Mouse (Mus musculus) midbrain, embryonic 15.5 days (tissue): ENCODE measurements around the gene Efcab14. TPM values are rescaled to one million over a fixed set of nuclear protein-coding genes. Genes with fewer than 3 reads are reported as not detected.

ENCODE experiments used
- ATAC-seq: fragments of 200-750 bp; cut with Nextera tagmentation; replicated peaks from 2 replicates; pipeline ENCODE4 v1.8.0; 2017; ENCODE audit warnings: moderate TSS enrichment
- H3K27ac ChIP-seq: fragments of 300-500 bp; sonication (generic); 2 replicates; pipeline ENCODE4 v1.5.1; 2015; ENCODE audit warnings: mild to moderate bottlenecking, inconsistent platforms
- H3K27me3 ChIP-seq: fragments of 300-500 bp; sonication (generic); replicated peaks from 2 replicates; pipeline ENCODE4 v1.6.1; 2015; ENCODE audit warnings: inconsistent platforms
- H3K36me3 ChIP-seq: fragments of 300-500 bp; sonication (generic); replicated peaks from 2 replicates; pipeline ENCODE4 v1.6.1; 2015; ENCODE audit warnings: inconsistent platforms
- H3K4me1 ChIP-seq: fragments of 300-500 bp; sonication (generic); 2 replicates; pipeline ENCODE4 v1.6.1; 2015; ENCODE audit warnings: inconsistent platforms
- H3K4me2 ChIP-seq: fragments of 300-500 bp; sonication (generic); 2 replicates; pipeline ENCODE4 v1.6.1; 2015; ENCODE audit warnings: inconsistent platforms, mild to moderate bottlenecking, moderate library complexity
- H3K4me3 ChIP-seq: fragments of 300-500 bp; sonication (generic); 2 replicates; pipeline ENCODE4 v1.5.1; 2015; ENCODE audit warnings: mild to moderate bottlenecking, inconsistent platforms
- H3K9ac ChIP-seq: fragments of 300-500 bp; sonication (generic); 2 replicates; pipeline ENCODE4 v1.6.1; 2015; ENCODE audit warnings: mild to moderate bottlenecking, inconsistent platforms
- H3K9me3 ChIP-seq: fragments of 300-500 bp; sonication (generic); 2 replicates; pipeline ENCODE4 v1.6.1; 2016; ENCODE audit warnings: inconsistent platforms
- WGBS: fragments of 180-500 bp; shearing (Covaris S2); methylation state at CpG from one replicate; pipeline ENCODE4 v1.1.7; 2015; ENCODE audit warnings: mixed read lengths; 5-methylcytosine and 5-hydroxymethylcytosine counted together
- polyA plus RNA-seq: library from polyadenylated mRNA; unstranded; fragments of >200 nt; fragmentation: Nextera tagmentation; extraction: Ambion mirVana; gene quantifications from 2 replicates; pipeline ENCODE4 v1.2.1, GENCODE M21; 2015

Efcab14 gene
- polyA plus RNA-seq, 1 experiment from 2014 or later: 16.3 TPM

GRCm38 (mm10) chr4:115742658-115743057 lies 5.1 kb downstream of the Efcab14 start:
- Histone ChIP-seq H3K4me1 (peaks cover 20% of the 10 kb centered on the region), H3K9me3 (no peaks in the 10 kb centered on the region), H3K27ac (no peak overlapping the region), H3K4me3 (no peak overlapping the region), H3K4me2 (no peak overlapping the region), H3K36me3 (peaks cover 16% of the 10 kb centered on the region; the same call in 1 of the 2 replicates), H3K9ac (no peak overlapping the region), H3K27me3 (no peaks in the 10 kb centered on the region)
- ATAC-seq: no peak

- Histone ChIP-seq H3K4me1 (peaks cover 18% of the 10 kb centered on the region), H3K9me3 (no peaks in the 10 kb centered on the region), H3K9ac (no peak overlapping the region), H3K27me3 (no peaks in the 10 kb centered on the region), H3K36me3 (peaks cover 16% of the 10 kb centered on the region; the same call in 1 of the 2 replicates), H3K4me3 (no peak overlapping the region), H3K4me2 (no peak overlapping the region), H3K27ac (no peak overlapping the region)
- 87% methylated on average over 4 of the region's 4 CpGs for WGBS
- no peak for ATAC-seq
Observed at GRCm38 (mm10) chr4:115743096-115743495, 5.6 kb downstream of the Efcab14 start.

- no peak for ATAC-seq
Observed at GRCm38 (mm10) chr4:115748181-115748580, 10.6 kb downstream of the Efcab14 start.

GRCm38 (mm10) chr4:115749336-115749735 lies 11.8 kb downstream of the Efcab14 start:
- Histone ChIP-seq H3K4me2 (no peak overlapping the region), H3K4me3 (no peak overlapping the region), H3K27me3 (no peaks in the 10 kb centered on the region), H3K27ac (no peak overlapping the region), H3K9ac (no peak overlapping the region), H3K9me3 (no peaks in the 10 kb centered on the region), H3K4me1 (no peaks in the 10 kb centered on the region), H3K36me3 (peaks cover 27% of the 10 kb centered on the region; the same call in 1 of the 2 replicates)
- WGBS: 96% methylated on average over 1 of the region's 1 CpGs
- no peak for ATAC-seq

More at GRCm38 (mm10) chr4:115748181-115748580, 10.6 kb downstream of the Efcab14 start:
- H3K36me3 ChIP-seq: peaks cover 19% of the 10 kb centered on the region; the same call in 1 of the 2 replicates
- no peak overlapping the region for H3K27ac ChIP-seq
- H3K4me2 ChIP-seq: no peak overlapping the region
- H3K9ac ChIP-seq: no peak overlapping the region
- H3K4me3 ChIP-seq: no peak overlapping the region
- no peaks in the 10 kb centered on the region for H3K4me1 ChIP-seq
- no peaks in the 10 kb centered on the region for H3K9me3 ChIP-seq
- WGBS: 75% methylated on average over 1 of the region's 1 CpGs
- H3K27me3 ChIP-seq: no peaks in the 10 kb centered on the region

GRCm38 (mm10) chr4:115754101-115754500 lies 16.6 kb downstream of the Efcab14 start:
- no peaks in the 10 kb centered on the region for H3K4me1 ChIP-seq
- 94% methylated on average over 3 of the region's 3 CpGs for WGBS
- no peak overlapping the region for H3K27ac ChIP-seq
- no peaks in the 10 kb centered on the region for H3K27me3 ChIP-seq
- no peak for ATAC-seq
- no peaks in the 10 kb centered on the region for H3K9me3 ChIP-seq
- peaks cover 17% of the 10 kb centered on the region; the same call in 1 of the 2 replicates for H3K36me3 ChIP-seq
- H3K4me2 ChIP-seq: no peak overlapping the region
- no peak overlapping the region for H3K4me3 ChIP-seq
- no peak overlapping the region for H3K9ac ChIP-seq

GRCm38 (mm10) chr4:115754851-115755250 lies 17.3 kb downstream of the Efcab14 start:
- no peak overlapping the region for H3K4me2 ChIP-seq
- H3K27me3 ChIP-seq: no peaks in the 10 kb centered on the region
- no peak for ATAC-seq
- WGBS: 100% methylated on average over 1 of the region's 1 CpGs
- H3K4me3 ChIP-seq: no peak overlapping the region
- peaks cover 14% of the 10 kb centered on the region; the same call in 1 of the 2 replicates for H3K36me3 ChIP-seq
- no peaks in the 10 kb centered on the region for H3K4me1 ChIP-seq
- no peak overlapping the region for H3K9ac ChIP-seq
- H3K9me3 ChIP-seq: no peaks in the 10 kb centered on the region
- no peak overlapping the region for H3K27ac ChIP-seq

GRCm38 (mm10) chr4:115761206-115761605 lies 23.7 kb downstream of the Efcab14 start:
- Histone ChIP-seq H3K4me2 (no peak overlapping the region), H3K27ac (no peak overlapping the region), H3K9ac (no peak overlapping the region), H3K4me1 (no peaks in the 10 kb centered on the region), H3K9me3 (no peaks in the 10 kb centered on the region), H3K27me3 (no peaks in the 10 kb centered on the region), H3K36me3 (peaks cover 23% of the 10 kb centered on the region), H3K4me3 (no peak overlapping the region)
- ATAC-seq: no peak
- 48% methylated on average over 3 of the region's 3 CpGs for WGBS

GRCm38 (mm10) chr4:115764581-115764980 lies 27.0 kb downstream of the Efcab14 start:
- H3K27me3 ChIP-seq: no peaks in the 10 kb centered on the region
- no peaks in the 10 kb centered on the region for H3K4me1 ChIP-seq
- WGBS: 86% methylated on average over 11 of the region's 11 CpGs
- no peak overlapping the region for H3K27ac ChIP-seq
- no peak overlapping the region for H3K9ac ChIP-seq
- no peak overlapping the region for H3K4me3 ChIP-seq
- H3K36me3 ChIP-seq: peaks cover 33% of the 10 kb centered on the region
- no peak for ATAC-seq
- H3K4me2 ChIP-seq: no peak overlapping the region
- H3K9me3 ChIP-seq: no peaks in the 10 kb centered on the region

- no peak overlapping the region for H3K9ac ChIP-seq
- H3K4me2 ChIP-seq: no peak overlapping the region
- H3K27me3 ChIP-seq: no peaks in the 10 kb centered on the region
- no peaks in the 10 kb centered on the region for H3K4me1 ChIP-seq
- H3K9me3 ChIP-seq: no peaks in the 10 kb centered on the region
- H3K27ac ChIP-seq: no peak overlapping the region
- peaks cover 37% of the 10 kb centered on the region; the same call in 1 of the 2 replicates for H3K36me3 ChIP-seq
- no peak overlapping the region for H3K4me3 ChIP-seq
- 65% methylated on average over 11 of the region's 11 CpGs for WGBS
- no peak for ATAC-seq
Observed at GRCm38 (mm10) chr4:115767647-115768467, 30.3 kb downstream of the Efcab14 start.

GRCm38 (mm10) chr4:115775056-115775455 lies 37.5 kb downstream of the Efcab14 start:
- 89% methylated on average over 6 of the region's 6 CpGs for WGBS
- no peaks in the 10 kb centered on the region for H3K9me3 ChIP-seq
- H3K4me1 ChIP-seq: no peaks in the 10 kb centered on the region
- H3K9ac ChIP-seq: no peak overlapping the region
- H3K27ac ChIP-seq: no peak overlapping the region
- ATAC-seq: no peak
- no peak overlapping the region for H3K4me2 ChIP-seq
- H3K4me3 ChIP-seq: no peak overlapping the region
- H3K27me3 ChIP-seq: no peaks in the 10 kb centered on the region
- peaks cover 16% of the 10 kb centered on the region for H3K36me3 ChIP-seq

- no peak overlapping the region for H3K9ac ChIP-seq
- H3K4me2 ChIP-seq: no peak overlapping the region
- no peak overlapping the region for H3K27ac ChIP-seq
- no peak for ATAC-seq
- WGBS: 97% methylated on average over 2 of the region's 2 CpGs
- no peak overlapping the region for H3K4me3 ChIP-seq
- H3K27me3 ChIP-seq: no peaks in the 10 kb centered on the region
- H3K4me1 ChIP-seq: no peaks in the 10 kb centered on the region
- H3K9me3 ChIP-seq: no peaks in the 10 kb centered on the region
- peaks cover 7% of the 10 kb centered on the region for H3K36me3 ChIP-seq
Observed at GRCm38 (mm10) chr4:115777627-115778026, 40.1 kb downstream of the Efcab14 start.

- Histone ChIP-seq H3K36me3 (peaks cover 7% of the 10 kb centered on the region; the same call in 1 of the 2 replicates), H3K4me3 (no peak overlapping the region), H3K4me1 (peaks cover 7% of the 10 kb centered on the region), H3K27ac (no peak overlapping the region), H3K27me3 (no peaks in the 10 kb centered on the region), H3K9ac (no peak overlapping the region), H3K4me2 (no peak overlapping the region), H3K9me3 (no peaks in the 10 kb centered on the region)
- 52% methylated on average over 6 of the region's 6 CpGs for WGBS
- ATAC-seq: no peak
Observed at GRCm38 (mm10) chr4:115780269-115780668, 42.7 kb downstream of the Efcab14 start.

GRCm38 (mm10) chr4:115780918-115781317 lies 43.4 kb downstream of the Efcab14 start, which contains the start of gene Tex38:
Gene Tex38 (minus strand): TSS chr4:115781018.
- H3K36me3 ChIP-seq: peaks cover 7% of the 10 kb centered on the region; the same call in 1 of the 2 replicates
- no peaks in the 10 kb centered on the region for H3K9me3 ChIP-seq
- ATAC-seq: no peak
- no peak within 1 kb of the TSS for H3K27ac ChIP-seq
- H3K4me3 ChIP-seq: no peak within 1 kb of the TSS
- no peak within 1 kb of the TSS for H3K4me2 ChIP-seq
- no peak within 1 kb of the TSS for H3K9ac ChIP-seq
- 87% methylated on average over 3 of the region's 3 CpGs for WGBS
- H3K4me1 ChIP-seq: peaks cover 14% of the 10 kb centered on the region
- H3K27me3 ChIP-seq: no peaks in the 10 kb centered on the region
